Mouse (Mus musculus): ENCODE results near the gene Wdr46.
"Not testable (repeated sequence)": the region's sequence is repeated elsewhere in the genome, so short reads cannot be mapped to it uniquely, and the experiment has no call there.

The Wdr46 gene

GRCm38 (mm10) chr17:33969394-33969793 is 28.9 kb downstream of the Wdr46 start:
- in situ Hi-C loops (cut with MseI, MboI) = loop anchor here in 1 of 2 experiments (25.0 kb wide), 1 partner anchor 1668 kb away; the partner anchor contains the start of genes Gm9573 and Mucl3

GRCm38 (mm10) chr17:33972691-33973090 is 32.2 kb downstream of the Wdr46 start:
- in situ Hi-C loops (cut with MseI, MboI) = loop anchor here (5.0 to 25.0 kb wide), 2 partner anchors 1300 to 1665 kb away; partner anchors contain the start of genes Gm9573 (in 1 of the 2) and Mucl3 (in 1 of the 2)

GRCm38 (mm10) chr17:33973572-33973971 is 33.1 kb downstream of the Wdr46 start:
- in situ Hi-C loops (cut with MseI, MboI) = loop anchor here (5.0 to 25.0 kb wide), 2 partner anchors 1299 to 1664 kb away; partner anchors contain the start of genes Gm9573 (in 1 of the 2) and Mucl3 (in 1 of the 2)

- in situ Hi-C loops (cut with MseI, MboI) = no loop called here
These were observed 37.5 kb downstream of the Wdr46 start for GRCm38 (mm10) chr17:33977861-33978557.

- in situ Hi-C loops (cut with MseI, MboI) = no loop called here
These were observed 38.2 kb downstream of the Wdr46 start for GRCm38 (mm10) chr17:33978631-33979031.

GRCm38 (mm10) chr17:33979512-33980050 is 39.1 kb downstream of the Wdr46 start:
- in situ Hi-C loops (cut with MseI, MboI) = no loop called here

- in situ Hi-C loops (cut with MseI, MboI) = no loop called here
These were observed 39.9 kb downstream of the Wdr46 start for GRCm38 (mm10) chr17:33980181-33981035.

GRCm38 (mm10) chr17:33981192-33981909 is 40.9 kb downstream of the Wdr46 start:
- in situ Hi-C loops (cut with MseI, MboI) = not testable (repeated sequence)

GRCm38 (mm10) chr17:33982136-33982535 is 41.7 kb downstream of the Wdr46 start:
- in situ Hi-C loops (cut with MseI, MboI) = not testable (repeated sequence)

GRCm38 (mm10) chr17:33991788-33992664 is 51.6 kb downstream of the Wdr46 start:
- in situ Hi-C loops (cut with MseI, MboI) = no loop called here

GRCm38 (mm10) chr17:33994959-33995358 is 54.5 kb downstream of the Wdr46 start:
- in situ Hi-C loops (cut with MseI, MboI) = loop anchor here (5.0 kb wide), 1 partner anchor 1272 kb away; no protein-coding TSS in a partner anchor

GRCm38 (mm10) chr17:33995651-33996050 is 55.2 kb downstream of the Wdr46 start:
- in situ Hi-C loops (cut with MseI, MboI) = loop anchor here (5.0 kb wide), 1 partner anchor 1272 kb away; no protein-coding TSS in a partner anchor

- in situ Hi-C loops (cut with MseI, MboI) = loop anchor here (5.0 kb wide), 1 partner anchor 1270 kb away; no protein-coding TSS in a partner anchor
These were observed 56.6 kb downstream of the Wdr46 start for GRCm38 (mm10) chr17:33997025-33997424.

GRCm38 (mm10) chr17:33998697-33999096 is 58.2 kb downstream of the Wdr46 start:
- in situ Hi-C loops (cut with MseI, MboI) = loop anchor here (5.0 kb wide), 1 partner anchor 1269 kb away; no protein-coding TSS in a partner anchor

Data from mouse trophoblast stem cell (cell line).